ENCODE assay signal across 1 mouse cellular context in genomic region chr7:142354661-142355233, GRCm38 (mm10).
TF ChIP-seq lines count a peak whose summit lies in the region.

No protein-coding gene starts in this region.

TF ChIP-seq in MEL, 35 proteins besides CTCF, POLR2A, EP300 and RAD21:
- no peak for TF ChIP-seq MAZ (IDR thresholded peaks at IDR 0.05; ENCODE audit: low read depth, low read length)
- TF ChIP-seq GATA1 (IDR thresholded peaks at IDR 0.05; ENCODE audit: low read depth, low read length), result 0 out of 2 replicates have a peak, but pooled peaks have one; percentile 1
- peak; percentile 23 for TF ChIP-seq TAL1 (IDR thresholded peaks at IDR 0.05; ENCODE audit: low read length)
- peak; percentile 36; the same call in 1 of the 2 replicates for TF ChIP-seq TCF12 (IDR thresholded peaks at IDR 0.05; ENCODE audit: low read depth, low read length)
